Mouse (Mus musculus) kidney, adult 2 months (tissue): ENCODE results near the gene Tepp.

Experiments used
- CTCF ChIP-seq: fragments of 200-500 bp; conservative IDR thresholded peaks from 2 replicates; pipeline ENCODE4 v1.5.1; 2011; ENCODE audit warnings: low read depth, mild to moderate bottlenecking, control low read depth, low read length, moderate library complexity, mixed read lengths; ENCODE audit not compliant: insufficient read depth, insufficient read length
- POLR2A ChIP-seq: fragments of 200-500 bp; IDR thresholded peaks from one replicate; pipeline ENCODE4 v1.6.1; 2011; ENCODE audit warnings: low read depth, low read length, control low read depth

- no peak for TF ChIP-seq CTCF
- TF ChIP-seq POLR2A = no peak
Observed at GRCm38 (mm10) chr8:95326822-95327221, 16.5 kb downstream of the Tepp start.
